Mouse (Mus musculus) MEL (cell line): ENCODE data around the gene Gm10053. TPM values are rescaled to one million over a fixed set of nuclear protein-coding genes. Genes with fewer than 3 reads are reported as not detected.

Experiments
- DNase-seq: peaks from one replicate; pipeline ENCODE4 v3.0.0; 2011; ENCODE audit warnings: low read depth, low spot score
- H3K27ac ChIP-seq: 2 replicates; pipeline ENCODE4 v1.5.1; 2012; ENCODE audit warnings: low read depth, mild to moderate bottlenecking, control low read depth, low read length, moderate library complexity; ENCODE audit not compliant: control insufficient read depth
- H3K27me3 ChIP-seq, 2 experiments: fragments of 150-350 bp in 1 of 2; sonication (generic) in 1 of 2; 2 replicates each; pipeline ENCODE4 v1.6.1; 2012; ENCODE audit warnings: low read length in 2 of 2, mild to moderate bottlenecking in 2 of 2, improper control_type of control experiment in 1 of 2, moderate library complexity in 1 of 2; ENCODE audit not compliant: insufficient read depth in 2 of 2, control insufficient read depth in 1 of 2
- H3K36me3 ChIP-seq, 2 experiments: 2 replicates each; pipeline ENCODE4 v1.6.1; 2012 to 2014; ENCODE audit warnings: low read length in 2 of 2, improper control_type of control experiment in 1 of 2, inconsistent platforms in 1 of 2, mild to moderate bottlenecking in 1 of 2; ENCODE audit not compliant: insufficient read depth in 2 of 2, control insufficient read depth in 1 of 2
- H3K4me1 ChIP-seq, 2 experiments: fragments of 150-350 bp in 1 of 2; sonication (generic) in 1 of 2; 2 replicates each; pipeline ENCODE4 v1.6.1; 2012; ENCODE audit warnings: low read length in 2 of 2, improper control_type of control experiment in 1 of 2, mild to moderate bottlenecking in 1 of 2; ENCODE audit not compliant: insufficient read depth in 2 of 2, control insufficient read depth in 1 of 2
- H3K4me3 ChIP-seq, 2 experiments: fragments of 150-350 bp in 1 of 2; sonication (generic) in 1 of 2; 2 replicates each; pipeline ENCODE4 v1.5.1; 2012; ENCODE audit warnings: low read depth in 2 of 2, low read length in 2 of 2, mild to moderate bottlenecking in 2 of 2, moderate library complexity in 2 of 2, control low read depth in 1 of 2, improper control_type of control experiment in 1 of 2; ENCODE audit not compliant: control insufficient read depth in 1 of 2, insufficient read depth in 1 of 2
- H3K79me2 ChIP-seq: 2 replicates; pipeline ENCODE4 v1.6.1; 2012; ENCODE audit warnings: mild to moderate bottlenecking, low read length, moderate library complexity; ENCODE audit not compliant: control insufficient read depth, poor library complexity, insufficient read depth
- H3K9ac ChIP-seq: 2 replicates; pipeline ENCODE4 v1.6.1; 2012; ENCODE audit warnings: low read depth, mild to moderate bottlenecking, control low read depth, low read length, moderate library complexity; ENCODE audit not compliant: control insufficient read depth, poor library complexity, severe bottlenecking
- H3K9me3 ChIP-seq: fragments of 150-350 bp; sonication (generic); replicated peaks from 2 replicates; pipeline ENCODE4 v1.6.1; 2012; ENCODE audit warnings: mild to moderate bottlenecking, low read length, improper control_type of control experiment, moderate library complexity; ENCODE audit not compliant: insufficient read depth
- CHD1 ChIP-seq: IDR thresholded peaks from 2 replicates; pipeline ENCODE4 v1.6.1; 2012; ENCODE audit warnings: low read depth, mild to moderate bottlenecking, inconsistent platforms, low read length, improper control_type of control experiment
- CHD2 ChIP-seq: IDR thresholded peaks from 2 replicates; pipeline ENCODE4 v1.6.1; 2011; ENCODE audit warnings: low read length, improper control_type of control experiment
- E2F4 ChIP-seq: IDR thresholded peaks from 2 replicates; pipeline ENCODE4 v1.6.1; 2011; ENCODE audit warnings: low read depth, low read length, improper control_type of control experiment, borderline replicate concordance
- ELF1 ChIP-seq: IDR thresholded peaks from 2 replicates; pipeline ENCODE4 v1.6.1; 2014; ENCODE audit warnings: low read depth, mild to moderate bottlenecking, inconsistent platforms, low read length, improper control_type of control experiment, moderate library complexity
- GABPA ChIP-seq: IDR thresholded peaks from 2 replicates; pipeline ENCODE4 v1.6.1; 2012; ENCODE audit warnings: low read depth, mild to moderate bottlenecking, inconsistent platforms, low read length, improper control_type of control experiment, moderate library complexity
- HCFC1 ChIP-seq: IDR thresholded peaks from 2 replicates; pipeline ENCODE4 v1.6.1; 2012; ENCODE audit warnings: low read depth, mild to moderate bottlenecking, inconsistent platforms, low read length, improper control_type of control experiment, moderate library complexity
- KAT2A ChIP-seq: conservative IDR thresholded peaks from 2 replicates; pipeline ENCODE4 v1.6.1; 2012; ENCODE audit warnings: low read depth, low read length, improper control_type of control experiment, inconsistent platforms
- MAX ChIP-seq: IDR thresholded peaks from 2 replicates; pipeline ENCODE4 v1.6.1; 2011; ENCODE audit warnings: low read length, improper control_type of control experiment
- MXI1 ChIP-seq: IDR thresholded peaks from 2 replicates; pipeline ENCODE4 v1.6.1; 2011; ENCODE audit warnings: mild to moderate bottlenecking, low read depth, low read length, improper control_type of control experiment
- NELFE ChIP-seq: IDR thresholded peaks from 2 replicates; pipeline ENCODE4 v1.6.1; 2011; ENCODE audit warnings: low read depth, low read length, improper control_type of control experiment
- POLR2AphosphoS5 ChIP-seq: IDR thresholded peaks from 2 replicates; pipeline ENCODE4 v1.6.1; 2012; ENCODE audit warnings: low read depth, borderline replicate concordance, mild to moderate bottlenecking, inconsistent platforms, low read length, moderate library complexity, mixed read lengths
- RCOR1 ChIP-seq: IDR thresholded peaks from 2 replicates; pipeline ENCODE4 v1.6.1; 2012; ENCODE audit warnings: low read depth, mild to moderate bottlenecking, inconsistent platforms, low read length, improper control_type of control experiment
- TCF12 ChIP-seq: IDR thresholded peaks from 2 replicates; pipeline ENCODE4 v1.6.1; 2014; ENCODE audit warnings: low read depth, mild to moderate bottlenecking, inconsistent platforms, low read length, improper control_type of control experiment, moderate library complexity
- USF2 ChIP-seq, 2 experiments: IDR thresholded peaks; 2 replicates each; pipeline ENCODE4 v1.6.1; 2011 to 2012; ENCODE audit warnings: improper control_type of control experiment in 2 of 2, low read length in 2 of 2, borderline replicate concordance in 1 of 2, inconsistent platforms in 1 of 2, low read depth in 1 of 2, mild to moderate bottlenecking in 1 of 2; ENCODE audit not compliant: insufficient read depth in 1 of 2
- ZKSCAN1 ChIP-seq: IDR thresholded peaks from 2 replicates; pipeline ENCODE4 v1.6.1; 2012; ENCODE audit warnings: low read depth, mild to moderate bottlenecking, inconsistent platforms, low read length, improper control_type of control experiment, moderate library complexity
- ZMIZ1 ChIP-seq: IDR thresholded peaks from 2 replicates; pipeline ENCODE4 v1.6.1; 2012; ENCODE audit warnings: low read depth, mild to moderate bottlenecking, inconsistent platforms, low read length, improper control_type of control experiment, moderate library complexity
- polyA plus RNA-seq, 2 experiments: library from polyadenylated mRNA; stranded (reverse) in 1 of 2; unstranded in 1 of 2; fragments of >175 nt in 1 of 2; fragments of >200 nt in 1 of 2; gene quantifications; 2 replicates each; pipeline versions ENCODE4 v1.2.1 to v1.2.4; 2012; ENCODE audit warnings: low replicate concordance in 2 of 2, low read depth in 1 of 2; ENCODE audit not compliant: insufficient read length in 2 of 2, insufficient read depth in 1 of 2, missing spikeins in 1 of 2
- total RNA-seq: library from RNA; depleted of rRNA; stranded (reverse); fragments of 300-350 nt; gene quantifications from 2 replicates; pipeline ENCODE4 v1.2.3, GENCODE M21; 2012

The Gm10053 gene
- total and polyA plus RNA-seq, 3 experiments = 173 to 277 TPM; not detected in 1

GRCm38 (mm10) chr19:24845007-24845546, 30.4 kb upstream of the Gm10053 start:
- Histone ChIP-seq H3K27ac (no peak overlapping the region), H3K4me3 (no peak overlapping the region), H3K36me3 (no peaks in the 10 kb centered on the region), H3K9me3 (no peaks in the 10 kb centered on the region), H3K27me3 (no peaks in the 10 kb centered on the region; a peak in 2 of 4 replicates), H3K79me2 (no peaks in the 10 kb centered on the region), H3K9ac (no peak overlapping the region), H3K4me1 (no peaks in the 10 kb centered on the region)
- no peak for DNase-seq
- no peak for TF ChIP-seq ZMIZ1
- no peak for TF ChIP-seq HCFC1
- no peak for TF ChIP-seq GABPA
- no peak for TF ChIP-seq USF2 (IDR thresholded peaks at IDR 0.05; ENCODE audit: borderline replicate concordance in 1 of 2, insufficient read depth in 1 of 2, low read depth in 1 of 2, low read length in 2 of 2)
- TF ChIP-seq CHD2 = no peak
- no peak for TF ChIP-seq RCOR1
- no peak for TF ChIP-seq POLR2AphosphoS5
- TF ChIP-seq KAT2A = no peak
- no peak for TF ChIP-seq CHD1
- no peak for TF ChIP-seq E2F4
- TF ChIP-seq MXI1 = no peak
- TF ChIP-seq ZKSCAN1 = no peak

- no peak for DNase-seq
Observed at GRCm38 (mm10) chr19:24848345-24848744, 27.1 kb upstream of the Gm10053 start.

GRCm38 (mm10) chr19:24848844-24849243, 26.6 kb upstream of the Gm10053 start:
- no peaks in the 10 kb centered on the region for H3K79me2 ChIP-seq
- H3K4me1 ChIP-seq = no peaks in the 10 kb centered on the region
- TF ChIP-seq CHD2 (no peak), HCFC1 (no peak), MXI1 (no peak), POLR2AphosphoS5 (no peak), TCF12 (no peak), NELFE (no peak), MAX (no peak)
- no peaks in the 10 kb centered on the region; a peak in 2 of 4 replicates for H3K27me3 ChIP-seq
- H3K9ac ChIP-seq = no peak overlapping the region
- no peak overlapping the region for H3K4me3 ChIP-seq
- H3K9me3 ChIP-seq = no peaks in the 10 kb centered on the region
- no peak overlapping the region for H3K27ac ChIP-seq
- DNase-seq = no peak
- H3K36me3 ChIP-seq = no peaks in the 10 kb centered on the region

More at GRCm38 (mm10) chr19:24848345-24848744, 27.1 kb upstream of the Gm10053 start:
- Histone ChIP-seq H3K9ac (no peak overlapping the region), H3K36me3 (no peaks in the 10 kb centered on the region), H3K27ac (no peak overlapping the region), H3K79me2 (no peaks in the 10 kb centered on the region), H3K4me1 (no peaks in the 10 kb centered on the region), H3K9me3 (no peaks in the 10 kb centered on the region), H3K27me3 (no peaks in the 10 kb centered on the region; a peak in 2 of 4 replicates), H3K4me3 (no peak overlapping the region)
- TF ChIP-seq ELF1 = no peak
